Mouse (Mus musculus): ENCODE data around the gene Klhl5.
A peak's percentile ranks its signal among the peaks of the same experiment; 100 is the strongest.

The Klhl5 gene

GRCm38 (mm10) chr5:65182268-65182667 lies 74.9 kb downstream of the Klhl5 start:
- DNase-seq (ENCODE audit: extremely low spot score, low read depth, low spot score): no peak

GRCm38 (mm10) chr5:65191601-65192000 lies 84.3 kb downstream of the Klhl5 start:
- no peak for DNase-seq (ENCODE audit: extremely low spot score, low read depth, low spot score)

GRCm38 (mm10) chr5:65194441-65194840 lies 87.1 kb downstream of the Klhl5 start:
- no peak for DNase-seq (ENCODE audit: extremely low spot score, low read depth, low spot score)

GRCm38 (mm10) chr5:65199346-65200128 lies 92.2 kb downstream of the Klhl5 start, which contains the start of gene Wdr19:
Gene Wdr19, plus strand, starts transcription at chr5:65199696.
- peak; percentile 97 for DNase-seq (ENCODE audit: extremely low spot score, low read depth, low spot score)

- DNase-seq (ENCODE audit: extremely low spot score, low read depth, low spot score): no peak
Measured at GRCm38 (mm10) chr5:65204726-65205125, 97.4 kb downstream of the Klhl5 start.

GRCm38 (mm10) chr5:65213321-65213720 lies 106.0 kb downstream of the Klhl5 start:
- peak; percentile 8 for DNase-seq (ENCODE audit: extremely low spot score, low read depth, low spot score)
